Mouse (Mus musculus): ENCODE data around the gene Tet2.
A peak's percentile ranks its signal among the peaks of the same experiment; 100 is the strongest.
"Not testable (repeated sequence)": the region's sequence is repeated elsewhere in the genome, so short reads cannot be mapped to it uniquely, and the experiment has no call there.

Tet2 gene

DNA sequence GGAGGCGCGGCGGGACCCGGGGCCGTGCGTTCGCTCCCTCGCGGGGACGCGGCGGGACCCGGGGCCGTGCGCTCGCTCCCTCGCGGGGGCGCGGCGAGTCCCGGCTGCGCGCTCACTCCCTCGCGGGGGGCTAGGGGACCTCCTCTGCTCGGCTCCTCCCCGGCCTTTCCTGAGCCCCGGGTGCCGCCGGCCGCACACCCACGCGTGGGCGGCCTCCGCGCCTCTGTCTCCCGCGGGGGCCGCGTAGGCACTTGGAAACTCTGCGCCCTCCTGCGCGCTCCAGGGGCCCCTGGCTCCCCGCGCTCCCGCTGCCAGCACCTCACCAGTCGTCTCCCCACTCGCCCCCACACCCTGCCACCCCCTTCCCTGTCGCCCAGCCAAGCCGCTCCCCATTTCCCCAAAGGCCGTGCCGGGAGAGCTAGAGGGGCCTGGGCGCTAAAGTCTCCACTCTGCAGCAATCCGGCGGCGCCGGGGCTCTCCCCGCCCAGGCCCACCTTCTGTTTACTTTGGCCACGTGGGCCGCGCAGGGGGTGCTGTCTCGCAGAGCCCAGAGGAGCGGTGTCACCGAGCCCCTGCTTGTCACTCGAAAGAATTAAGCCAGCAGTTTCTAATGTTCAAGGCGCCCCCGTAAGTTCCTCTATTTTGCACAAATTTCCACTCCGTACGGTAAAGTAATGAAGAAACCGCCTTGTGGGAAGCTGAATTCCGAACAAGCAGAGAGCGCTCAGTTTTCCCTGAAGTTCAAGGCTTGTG, at the start of gene Tet2:
Gene Tet2, minus strand, starts transcription at position 589 of the 753 bp plus-strand sequence.
- peak; percentile 40 to 46 for DNase-seq

DNA sequence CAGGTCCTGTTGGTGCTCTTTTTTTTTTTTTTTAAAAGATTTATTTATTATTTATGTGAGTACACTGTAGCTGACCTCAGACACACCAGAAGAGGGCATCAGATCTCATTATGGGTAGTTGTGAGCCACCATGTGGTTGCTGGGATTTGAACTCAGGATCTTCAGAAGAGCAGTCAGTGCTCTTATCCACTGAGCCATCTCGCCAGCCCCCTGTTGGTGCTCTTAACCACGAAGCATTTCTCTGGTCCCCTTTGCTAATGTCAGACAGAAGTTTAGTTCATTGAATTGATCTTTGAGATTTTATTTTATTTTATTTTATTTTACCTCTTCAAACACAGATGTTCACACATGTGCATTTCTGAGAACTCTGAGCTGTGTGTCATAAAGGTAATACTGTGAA, 48.1 kb upstream of the Tet2 start:
- not testable (repeated sequence) for DNase-seq

DNA sequence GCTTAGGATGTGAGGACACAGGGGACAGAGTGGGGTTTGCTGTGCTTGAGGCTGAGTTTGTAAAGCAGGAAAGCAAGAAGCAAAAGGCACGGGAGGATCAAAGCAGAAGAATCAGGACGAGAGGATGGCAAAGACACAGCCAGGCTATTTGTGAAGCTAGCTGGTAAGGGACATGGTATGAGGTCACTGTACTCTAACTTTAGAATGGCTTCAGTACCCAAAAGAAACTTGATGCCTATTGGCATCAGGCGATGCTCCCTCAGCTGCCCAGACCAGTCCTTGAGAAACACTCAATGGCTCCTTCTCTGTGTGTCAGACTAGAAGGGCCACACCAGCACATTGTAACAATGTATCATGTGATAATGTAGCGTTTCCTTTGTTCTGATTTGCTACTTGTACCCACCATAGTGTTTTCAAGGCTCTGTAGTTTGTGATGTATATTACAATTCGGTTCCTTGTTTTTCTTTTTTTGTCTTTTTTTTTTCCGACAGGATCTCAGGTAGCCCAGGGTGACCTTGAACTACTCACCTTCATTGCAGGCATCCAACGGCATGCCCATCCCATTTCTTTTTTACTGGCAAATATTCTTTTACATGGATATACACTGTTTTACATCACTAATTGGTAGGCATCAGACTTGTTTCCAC, 45.7 kb upstream of the Tet2 start:
- DNase-seq, result no peak

DNA sequence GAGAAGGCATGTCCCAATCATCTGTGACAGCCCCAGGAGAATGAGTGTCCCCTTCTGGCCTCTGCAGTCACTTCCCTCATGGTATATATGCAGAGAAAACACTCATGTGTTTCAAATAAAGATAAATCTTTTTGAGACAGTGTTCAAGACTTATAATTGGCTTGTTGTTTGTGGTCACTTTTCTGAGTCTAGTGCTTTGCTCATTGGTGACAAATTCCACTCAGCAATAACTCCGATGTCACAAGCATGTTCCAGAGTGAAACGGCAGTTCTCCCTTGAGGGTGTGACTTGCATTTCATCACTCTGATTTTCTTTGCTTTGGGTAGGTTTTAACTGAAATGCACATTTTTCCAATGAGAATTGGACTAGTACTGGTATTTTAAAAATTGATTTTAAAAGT, 40.1 kb upstream of the Tet2 start:
- no peak for DNase-seq

DNA sequence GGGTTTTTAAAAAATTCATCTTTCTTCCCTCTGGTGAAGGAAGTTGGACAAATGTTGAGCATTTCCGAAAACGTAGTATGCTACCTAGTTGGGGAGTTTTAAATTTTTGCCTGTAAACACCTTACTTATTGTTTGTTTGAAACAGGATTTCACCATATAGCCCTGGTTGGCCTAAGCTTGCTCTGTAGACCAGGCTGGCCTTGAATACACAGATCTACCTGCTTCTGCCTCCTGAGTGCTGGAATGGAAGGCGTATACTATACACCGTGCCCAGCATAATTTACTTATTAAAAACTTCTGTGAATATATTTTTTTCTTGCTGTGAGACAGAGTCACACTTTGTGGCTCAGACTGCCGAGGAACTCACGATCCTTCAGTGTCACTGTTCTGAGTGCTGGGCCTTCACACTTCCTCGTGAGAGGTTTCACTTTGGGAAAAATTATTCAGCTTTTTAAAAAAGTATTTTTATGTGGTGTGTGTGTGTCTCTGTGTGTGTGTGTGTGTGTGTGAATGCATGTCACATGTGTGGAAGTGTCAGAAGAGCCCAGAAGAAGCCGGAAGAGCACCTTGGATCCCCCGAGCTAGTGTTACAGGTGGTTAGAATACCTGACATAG, 38.6 kb upstream of the Tet2 start:
- no peak for DNase-seq

DNA sequence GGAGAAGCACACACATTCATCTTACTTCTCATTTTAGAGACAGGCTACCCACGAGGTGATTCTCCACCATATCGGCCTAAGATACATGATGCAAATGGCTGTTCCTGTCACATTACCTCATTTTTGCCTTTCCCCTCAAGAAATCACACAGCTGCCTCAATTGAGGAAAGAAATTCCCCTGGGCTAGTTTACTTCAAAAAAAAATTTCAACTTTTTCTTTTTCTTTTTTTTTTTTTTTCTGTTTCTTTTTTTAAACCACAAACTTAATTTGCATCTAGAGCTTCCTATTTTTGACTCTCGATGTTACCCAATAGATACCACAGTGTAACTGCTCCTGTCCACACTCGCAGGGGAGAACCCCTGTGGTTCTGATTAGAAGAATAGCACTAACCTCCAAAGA, 38.0 kb upstream of the Tet2 start:
- no peak for DNase-seq

DNA sequence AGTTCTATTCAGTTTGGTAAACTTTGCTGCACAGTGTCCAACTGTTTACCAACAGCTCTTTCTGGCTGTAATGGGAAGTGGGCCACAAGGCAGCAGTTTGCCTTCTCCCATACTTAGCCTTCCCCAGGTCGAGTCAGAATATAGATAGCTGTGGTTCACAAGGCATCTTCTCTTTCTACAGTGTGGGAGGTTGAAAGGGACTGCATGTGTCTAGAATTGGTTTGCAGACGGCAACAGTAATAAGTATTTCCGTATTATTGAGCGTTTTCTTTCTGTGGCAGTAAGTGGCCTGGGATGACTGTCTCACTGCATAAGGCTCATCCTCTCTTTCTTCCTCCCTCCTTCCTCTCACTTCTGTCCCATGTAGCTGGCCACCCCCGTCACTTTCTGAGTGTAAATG, 37.2 kb upstream of the Tet2 start:
- no peak for DNase-seq

DNA sequence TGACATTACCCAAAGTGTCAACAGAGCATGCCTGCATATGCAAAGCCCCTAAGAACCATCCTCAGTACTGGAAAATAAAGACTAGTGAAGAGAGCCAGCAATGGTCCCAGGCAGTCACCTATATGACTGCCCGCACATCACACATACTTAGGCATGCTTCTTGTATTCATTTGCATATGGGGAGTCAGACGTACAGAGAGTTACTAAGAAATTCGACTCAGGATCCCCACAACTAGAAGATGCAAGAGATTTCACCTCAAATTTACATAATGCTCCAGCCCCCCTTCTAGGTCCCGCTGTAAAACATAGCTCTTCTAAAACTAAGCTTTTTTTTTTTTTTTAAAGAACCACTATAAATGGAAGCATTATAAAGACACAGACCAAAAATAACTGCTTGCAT, 36.6 kb upstream of the Tet2 start:
- DNase-seq, result no peak

DNA sequence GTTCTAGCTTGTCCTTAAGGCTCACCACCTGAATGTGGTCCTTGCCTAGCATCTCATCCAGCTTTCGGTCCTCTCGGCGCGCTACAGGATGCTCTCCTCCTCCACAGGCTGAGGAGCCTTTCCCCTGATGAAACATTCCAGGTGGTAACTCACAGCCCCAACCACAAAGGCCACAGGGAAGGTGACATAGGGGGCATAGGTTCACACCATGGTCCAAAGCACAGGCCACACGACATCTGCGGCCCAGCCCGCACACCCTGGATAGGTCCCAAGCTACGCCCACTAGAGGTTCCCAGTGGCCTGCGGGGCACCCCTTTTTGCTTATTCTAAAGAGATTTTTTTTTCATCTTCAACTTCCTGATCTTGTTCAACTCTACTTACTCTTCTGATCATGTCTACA, 34.7 kb upstream of the Tet2 start:
- DNase-seq, result no peak

DNA sequence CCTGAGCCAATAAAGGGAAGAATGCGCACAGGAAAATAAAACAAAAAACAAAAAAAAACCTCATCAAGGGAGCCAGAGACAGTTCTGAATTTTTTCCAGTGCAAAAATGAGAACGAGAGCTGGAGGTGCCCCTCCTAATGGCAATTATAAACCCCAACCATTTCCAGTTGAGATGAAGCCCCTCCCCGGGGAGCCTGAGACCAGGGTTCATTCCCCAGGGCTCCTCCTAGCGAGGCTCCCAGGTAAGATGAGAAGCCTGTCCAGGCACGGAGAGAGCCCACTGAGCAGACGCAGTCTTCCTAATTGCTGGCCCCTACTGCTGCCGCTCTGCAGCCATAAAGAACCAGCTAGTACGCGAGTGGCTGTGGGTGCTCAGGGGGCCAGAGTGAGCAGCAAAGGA, 34.2 kb upstream of the Tet2 start:
- DNase-seq, result no peak

DNA sequence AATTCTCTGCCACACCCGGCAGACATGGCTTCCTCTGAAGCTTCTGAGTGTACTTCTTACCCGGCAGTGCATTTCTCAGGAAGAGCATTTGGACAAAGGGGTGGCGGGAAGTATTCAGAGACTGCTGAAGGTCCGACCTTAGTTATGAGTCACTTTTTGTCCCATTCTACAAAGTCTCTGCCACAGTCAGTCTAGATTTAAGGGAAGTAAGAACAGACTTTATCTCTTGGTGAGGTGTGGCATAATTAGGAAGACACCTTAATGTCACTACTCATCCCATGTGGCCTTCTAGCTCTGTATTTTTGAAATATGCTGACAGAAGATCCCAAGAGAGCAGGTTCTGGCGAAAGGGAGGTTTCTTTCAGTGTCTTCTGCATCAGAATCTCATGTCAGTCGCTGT, 30.0 kb upstream of the Tet2 start:
- DNase-seq, result no peak

DNA sequence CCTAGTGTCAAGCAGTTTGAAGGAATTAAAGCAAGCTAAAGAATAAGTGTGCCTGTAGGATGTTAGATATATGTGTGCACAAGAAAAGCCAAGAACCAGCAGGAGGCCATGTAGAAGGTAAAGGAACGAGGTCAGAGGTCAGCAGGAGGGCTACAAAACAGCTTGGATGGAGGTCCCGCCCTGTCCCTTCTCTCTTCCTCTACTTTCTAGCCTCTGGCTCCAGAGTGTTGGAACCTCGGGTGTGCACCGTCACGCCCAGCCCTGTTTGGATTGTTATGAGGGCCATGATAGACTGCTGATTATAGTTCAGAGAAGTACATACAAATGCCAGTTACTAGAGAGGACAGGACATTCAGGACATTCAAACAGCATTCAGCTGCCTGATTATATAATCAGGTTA, 27.0 kb upstream of the Tet2 start:
- DNase-seq, result no peak

DNA sequence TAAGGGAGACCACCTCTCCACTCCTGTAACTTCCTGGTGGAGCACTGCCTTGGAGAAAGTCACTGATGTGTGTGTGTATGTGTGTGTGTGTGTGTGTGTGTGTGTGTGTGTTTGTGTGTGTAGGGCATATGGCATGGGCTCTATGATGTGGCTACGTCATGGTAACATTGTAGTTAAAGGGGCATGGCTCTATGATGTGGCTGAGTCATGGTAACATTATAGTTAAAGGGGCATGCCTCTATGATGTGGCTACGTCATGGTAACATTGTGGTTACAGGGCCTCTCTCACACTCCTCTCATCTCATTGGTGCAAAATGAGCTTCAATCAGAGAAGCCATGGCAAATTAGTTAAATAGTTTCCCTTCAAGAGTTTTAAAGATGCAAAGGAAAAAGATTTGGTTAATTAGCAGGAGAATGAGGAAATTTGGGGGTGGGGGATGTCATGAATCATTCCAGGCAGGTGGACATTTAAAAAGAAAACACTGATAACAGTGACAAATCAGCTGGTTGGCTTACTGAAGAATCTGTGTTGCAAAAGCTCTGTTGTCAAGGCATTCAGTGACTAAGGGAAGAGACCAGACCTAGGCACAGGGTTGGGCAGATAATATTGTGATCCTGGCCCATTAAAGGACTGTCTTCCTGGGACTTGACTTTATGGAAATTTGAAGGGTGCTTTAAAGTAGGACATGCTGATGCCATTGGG, 18.7 kb upstream of the Tet2 start:
- DNase-seq, result no peak

DNA sequence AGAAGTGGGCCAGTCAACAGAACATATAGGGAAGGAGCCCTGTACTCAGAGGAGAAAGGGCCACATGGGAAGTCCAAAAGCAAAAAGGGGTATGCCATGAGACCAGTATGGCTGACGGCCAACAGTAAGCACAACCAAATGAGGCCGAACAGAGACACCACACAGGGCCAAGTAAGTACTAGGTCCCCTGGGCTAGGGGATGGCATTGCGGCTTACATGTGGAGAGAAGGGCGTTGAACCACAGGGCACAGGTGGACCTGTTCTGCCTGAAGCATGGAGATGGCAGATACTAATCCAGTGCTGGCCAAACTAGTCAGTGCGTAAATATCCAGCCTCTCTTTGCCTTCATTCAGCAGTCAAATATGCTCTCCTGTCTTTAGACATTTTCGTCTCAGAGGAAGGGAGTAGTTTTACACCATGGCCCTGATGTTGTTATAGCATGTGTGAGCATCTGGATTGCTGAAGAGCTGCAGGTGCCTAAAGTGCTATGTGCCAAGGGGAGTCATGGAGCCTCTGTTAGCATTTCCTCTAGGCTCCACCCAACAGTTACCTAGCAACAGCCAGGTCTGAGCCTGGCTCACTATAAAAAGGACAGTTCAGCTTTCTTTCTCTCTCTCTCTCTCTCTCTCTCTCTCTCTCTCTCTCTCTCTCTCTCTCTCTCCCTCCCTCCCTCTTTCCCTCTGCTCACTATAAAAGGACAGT, 14.6 kb upstream of the Tet2 start:
- no peak for DNase-seq

DNA sequence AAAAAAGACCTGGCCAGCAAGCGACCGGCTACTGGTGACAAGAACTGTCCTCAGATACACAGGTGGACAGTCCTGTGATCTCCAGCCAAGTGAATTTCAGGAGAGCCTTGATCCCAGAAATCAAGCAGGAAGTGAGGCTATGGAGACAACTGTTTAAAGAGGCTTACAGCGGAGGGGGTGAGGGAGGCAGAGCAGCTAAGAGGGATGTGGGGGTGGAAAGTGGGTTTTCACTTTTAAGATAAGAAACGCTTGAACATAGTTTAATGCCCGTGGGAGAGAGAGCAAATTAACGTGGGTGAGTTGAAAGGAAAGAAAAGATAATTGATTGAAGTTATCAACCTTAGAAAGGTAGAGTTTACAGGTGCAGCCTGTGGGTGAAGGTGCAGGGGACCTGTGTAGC, 12.7 kb upstream of the Tet2 start:
- DNase-seq, result no peak

DNA sequence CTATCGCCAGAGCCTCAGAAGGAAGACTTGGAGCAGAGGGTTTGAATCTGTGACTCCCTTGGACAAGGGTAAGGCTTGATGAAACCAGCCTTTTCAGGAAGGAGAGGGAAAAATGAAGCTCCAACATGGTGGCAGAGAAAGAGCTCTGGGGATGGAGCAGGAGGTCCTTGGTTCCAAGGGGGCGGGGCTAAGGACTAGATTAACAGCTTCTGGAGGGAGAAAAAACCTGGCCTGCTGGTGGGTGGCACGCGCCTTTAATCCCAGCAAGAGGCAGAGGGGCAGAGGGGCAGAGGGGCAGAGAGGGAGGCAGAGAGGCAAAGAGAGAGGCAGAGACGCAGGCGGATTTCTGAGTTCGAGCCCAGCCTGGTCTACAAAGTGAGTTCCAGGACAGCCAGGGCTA, 12.2 kb upstream of the Tet2 start:
- DNase-seq, result no peak

DNA sequence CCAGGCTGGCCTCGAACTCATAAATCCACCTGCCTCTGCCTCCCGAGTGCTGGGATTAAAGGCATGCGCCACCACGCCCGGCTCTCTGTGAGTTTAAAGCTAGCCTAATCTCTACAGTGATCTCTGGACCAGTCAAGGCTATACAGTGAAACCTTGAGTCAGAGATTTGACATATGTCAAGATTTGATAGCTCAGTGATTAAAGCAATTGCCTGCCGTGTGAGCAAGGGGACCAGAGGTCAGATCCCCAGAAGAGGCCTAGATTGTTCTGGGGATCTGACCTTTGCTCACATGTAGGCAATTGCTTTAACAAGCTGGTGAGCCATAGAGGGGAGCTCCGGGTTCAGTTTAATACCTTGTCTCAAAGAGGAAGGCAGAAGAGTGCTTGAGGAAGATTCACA, 10.4 kb upstream of the Tet2 start:
- DNase-seq, result no peak

DNA sequence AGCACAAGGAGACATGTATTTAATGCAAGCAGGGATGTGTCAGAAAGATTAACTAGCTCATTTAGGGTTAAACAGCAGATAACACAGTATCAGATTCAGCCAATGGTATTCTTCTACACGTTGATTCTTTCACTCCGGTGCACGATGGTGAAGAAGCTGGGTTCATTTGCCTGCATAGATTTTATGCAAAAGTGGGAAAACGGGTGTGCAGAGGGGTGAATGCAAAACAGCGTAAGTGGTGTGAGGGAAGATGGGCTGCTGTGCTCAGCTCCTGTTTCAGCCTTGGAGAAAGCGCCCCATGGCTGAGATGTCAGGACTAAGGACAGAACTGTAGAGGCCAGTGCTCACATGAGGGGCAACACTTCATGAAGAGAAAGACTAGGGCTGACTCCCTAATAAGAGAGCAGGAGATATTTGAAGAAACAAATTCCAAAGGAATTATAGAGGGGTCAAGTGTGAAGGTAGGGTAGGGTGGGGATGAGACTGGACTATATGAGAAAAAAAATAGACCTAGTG, 9.7 kb upstream of the Tet2 start:
- no peak for DNase-seq

DNA sequence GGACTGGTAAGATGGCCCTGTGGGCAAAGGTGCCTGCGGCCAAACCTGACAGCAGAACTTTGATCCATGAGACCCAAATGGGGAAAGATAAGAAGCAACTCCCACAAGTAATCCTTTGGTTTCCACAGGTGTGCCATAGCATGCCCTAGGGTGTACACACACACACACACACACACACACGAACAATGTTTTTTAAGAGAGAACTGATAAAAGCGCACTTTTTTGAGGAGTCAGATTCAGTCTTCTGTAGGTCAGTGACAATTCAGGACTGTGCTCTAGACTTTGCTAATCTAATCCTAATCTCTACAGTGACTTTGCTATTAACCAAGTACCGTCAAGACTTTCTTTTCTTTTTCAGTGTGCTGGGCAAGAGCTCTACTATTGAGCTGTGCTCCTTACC, 9.2 kb upstream of the Tet2 start:
- DNase-seq, result no peak

DNA sequence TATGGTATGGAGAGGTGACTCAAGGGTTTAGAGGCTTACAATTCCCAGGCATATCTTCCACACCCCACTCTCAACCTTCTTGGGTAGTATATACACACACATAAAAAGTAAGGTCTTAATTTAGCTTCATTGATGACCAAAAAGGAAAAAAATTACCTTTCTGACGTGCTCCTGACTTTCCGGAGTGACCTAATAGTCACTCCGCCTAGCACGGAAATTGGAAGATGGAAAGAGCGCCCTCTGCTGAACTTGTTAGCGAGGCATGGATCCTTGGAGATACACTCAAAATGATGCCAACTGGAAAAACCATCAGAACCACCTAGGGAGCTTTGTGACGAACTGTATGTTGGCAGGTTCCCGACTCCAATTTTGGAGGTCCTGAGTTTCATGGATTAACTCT, 7.0 kb upstream of the Tet2 start:
- no peak for DNase-seq

DNA sequence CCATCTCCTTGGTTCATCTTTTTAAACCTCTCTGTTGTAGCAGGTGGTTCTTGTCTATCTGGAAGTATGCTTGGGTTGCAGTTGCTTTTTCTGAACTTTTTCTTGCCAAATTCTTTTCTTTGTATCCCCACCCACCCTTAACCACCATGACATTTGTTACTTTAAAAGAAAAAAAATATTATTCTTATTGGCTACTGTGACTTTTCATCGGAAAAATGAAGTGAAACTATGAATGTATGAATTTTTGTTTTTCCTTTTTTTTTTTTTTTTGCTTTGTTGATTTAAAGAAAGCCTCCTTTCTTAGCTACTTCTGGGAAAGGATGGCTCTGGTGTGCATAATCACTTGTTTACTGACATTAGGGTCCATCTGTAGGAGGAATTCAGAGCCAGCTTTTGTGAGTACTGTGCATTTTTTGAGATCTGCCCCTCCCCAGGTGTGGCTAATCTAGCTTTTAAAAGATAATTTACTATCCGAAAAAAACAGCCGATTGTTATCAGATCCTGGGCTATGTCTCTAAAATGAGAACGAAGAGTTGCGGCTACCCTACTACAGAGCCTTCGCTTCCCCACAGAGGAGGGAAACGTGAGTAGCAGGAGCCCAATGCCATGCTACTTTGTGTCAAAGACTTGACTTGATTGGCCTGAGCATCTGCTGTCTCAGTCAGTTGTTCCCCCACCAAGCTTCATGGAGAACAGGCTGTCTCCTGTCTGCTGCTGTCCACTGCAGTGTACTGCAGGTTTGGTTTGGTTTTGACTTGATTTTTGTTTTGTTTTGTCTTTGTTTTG, 4.6 kb upstream of the Tet2 start:
- DNase-seq, result no peak

DNA sequence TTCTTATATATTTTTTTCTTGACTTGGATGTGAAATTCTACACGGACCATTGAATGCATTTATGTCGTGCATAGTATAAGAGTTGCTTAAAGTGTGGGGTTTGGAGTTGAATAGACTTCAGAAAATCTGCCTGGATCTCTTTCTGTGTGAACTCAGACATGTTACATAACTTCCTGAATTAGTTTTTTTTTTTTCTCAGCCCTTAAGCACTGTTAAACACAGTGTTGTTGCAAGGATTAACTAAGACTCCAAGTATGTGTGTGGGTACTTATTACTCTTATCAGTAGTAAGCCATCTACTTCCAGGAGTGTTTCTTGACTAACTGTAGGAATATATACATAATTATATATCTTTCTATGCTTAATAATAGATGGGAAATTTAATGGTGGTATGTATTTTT, 3.7 kb upstream of the Tet2 start:
- no peak for DNase-seq

All from thymus, adult 18-20 months (tissue).